Mouse (Mus musculus): ENCODE results near the gene Sall2. TPM values are rescaled to one million over a fixed set of nuclear protein-coding genes. Genes with fewer than 3 reads are reported as not detected.
A peak's percentile ranks its signal among the peaks of the same experiment; 100 is the strongest.

Gene Sall2
- 41.6 and 45.9 TPM in 2 replicates for polyA plus RNA-seq (2015; fragmentation: Nextera tagmentation; extraction: Ambion mirVana)

DNA sequence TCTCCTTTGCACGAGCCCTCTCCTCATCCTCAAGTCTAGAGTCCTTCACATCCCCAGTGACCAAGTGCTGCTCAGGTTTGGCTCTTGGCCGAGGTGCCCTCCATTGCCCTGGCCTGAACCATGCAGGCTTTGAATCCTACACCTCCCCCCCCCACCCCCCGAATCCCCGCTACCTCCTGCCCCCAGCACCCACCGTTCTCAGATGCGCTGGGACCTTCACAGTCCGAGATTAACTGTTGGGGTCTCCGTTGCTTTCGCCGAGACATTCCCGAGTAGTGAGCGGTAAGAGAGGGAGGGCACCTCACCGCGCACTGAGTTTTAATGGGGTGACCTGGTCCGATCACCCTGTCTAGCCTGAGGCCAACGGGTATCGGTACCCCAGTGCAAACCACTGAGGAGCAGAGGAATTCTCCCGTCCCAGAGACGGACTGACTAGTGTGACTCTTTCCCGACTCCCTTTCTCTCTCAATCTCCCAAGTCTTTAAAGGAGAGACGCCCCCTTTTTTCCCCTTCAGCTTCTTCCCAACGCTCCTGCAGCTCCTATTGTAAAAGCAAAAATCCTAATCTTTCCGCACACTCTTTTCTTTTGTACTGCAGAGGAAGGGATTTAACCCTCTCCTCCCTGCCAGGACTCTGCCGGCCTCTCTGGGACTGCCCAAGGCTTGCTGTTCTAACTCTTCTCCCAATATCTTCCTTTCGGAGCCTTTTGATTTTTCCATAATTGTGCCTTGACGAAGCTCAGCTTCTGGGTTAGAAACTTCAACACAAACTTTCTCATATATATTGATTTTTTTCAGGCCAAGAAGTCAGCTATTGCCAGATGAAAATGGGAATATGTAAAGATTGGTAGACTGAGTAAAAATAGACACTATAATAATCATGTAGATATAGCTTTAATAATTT, at the start of gene Sall2:
Gene Sall2 (minus strand): TSS at position 853 of the 903 bp plus-strand sequence.
- Histone ChIP-seq H3K4me3 (peak within 1 kb of the TSS; percentile 43), H3K9ac (peak within 1 kb of the TSS; percentile 49), H3K27ac (replicated peaks) (peak within 1 kb of the TSS; percentile 77), H3K4me2 (peak within 1 kb of the TSS; percentile 88), H3K27me3 (no peaks in the 10 kb centered on the region), H3K9me3 (no peaks in the 10 kb centered on the region), H3K36me3 (no peaks in the 10 kb centered on the region), H3K4me1 (replicated peaks) (peaks cover 13% of the 10 kb centered on the region)
- ATAC-seq (ENCODE audit: low FRiP score, low read depth), result peak; percentile 77
- WGBS, result under 1% methylated on average over 26 of the region's 26 CpGs

DNA sequence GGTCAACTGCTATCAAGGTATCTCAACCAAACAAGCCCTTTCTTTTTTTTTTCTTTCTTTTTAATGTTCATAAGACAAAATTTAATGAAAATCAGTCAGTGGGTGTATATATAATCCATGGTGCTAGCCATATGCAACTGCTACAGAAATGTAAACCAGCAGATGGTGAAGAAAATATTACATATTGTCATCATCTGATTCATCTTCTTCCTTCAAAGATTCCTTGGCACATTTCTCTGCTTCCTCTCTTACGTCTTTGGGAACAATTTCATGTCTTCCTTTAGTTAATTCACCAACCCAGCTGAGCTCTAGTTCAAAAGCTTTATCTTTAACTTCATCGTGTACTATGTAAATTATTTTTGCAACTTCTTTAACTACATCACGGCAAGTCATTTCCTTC, 40.2 kb upstream of the Sall2 start:
- WGBS, result 93% methylated on average over 3 of the region's 3 CpGs
- no peak for ATAC-seq (ENCODE audit: low FRiP score, low read depth)

DNA sequence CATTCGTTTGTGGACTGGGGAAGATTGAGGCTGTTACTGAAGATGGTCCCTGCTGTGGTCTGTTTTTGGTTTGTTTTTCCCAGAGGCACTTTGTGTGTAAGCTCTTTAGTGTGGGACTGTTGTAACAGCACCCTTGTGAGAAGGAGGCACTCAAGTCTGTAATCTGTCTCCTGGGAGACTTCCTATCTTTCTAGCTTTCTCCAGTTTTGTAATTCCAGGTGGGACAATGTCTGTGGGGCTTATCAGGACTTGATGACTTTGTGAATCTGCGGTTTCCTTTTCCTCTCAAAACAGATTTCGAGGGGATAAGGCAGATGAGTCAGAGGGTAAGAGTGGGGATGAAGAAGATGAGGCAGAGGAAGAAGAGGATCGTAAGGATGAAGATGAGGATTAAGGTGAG, 27.7 kb upstream of the Sall2 start, which contains the start of gene Olfr1513:
Gene Olfr1513 (minus strand): TSS at position 101 of the 400 bp plus-strand sequence.
- Histone ChIP-seq H3K4me3 (no peak within 1 kb of the TSS), H3K9ac (no peak within 1 kb of the TSS), H3K27ac (replicated peaks) (no peak within 1 kb of the TSS), H3K27me3 (no peaks in the 10 kb centered on the region), H3K4me2 (no peak within 1 kb of the TSS), H3K4me1 (replicated peaks) (no peaks in the 10 kb centered on the region), H3K36me3 (no peaks in the 10 kb centered on the region), H3K9me3 (no peaks in the 10 kb centered on the region)
- WGBS, result 79% methylated on average over 4 of the region's 4 CpGs
- no peak for ATAC-seq (ENCODE audit: low FRiP score, low read depth)

More for the DNA sequence above, 40.2 kb upstream of the Sall2 start:
- Histone ChIP-seq H3K9ac (no peak overlapping the region), H3K4me2 (no peak overlapping the region), H3K27ac (replicated peaks) (no peak overlapping the region), H3K4me3 (no peak overlapping the region), H3K27me3 (no peaks in the 10 kb centered on the region), H3K9me3 (no peaks in the 10 kb centered on the region), H3K36me3 (no peaks in the 10 kb centered on the region), H3K4me1 (replicated peaks) (no peaks in the 10 kb centered on the region)

DNA sequence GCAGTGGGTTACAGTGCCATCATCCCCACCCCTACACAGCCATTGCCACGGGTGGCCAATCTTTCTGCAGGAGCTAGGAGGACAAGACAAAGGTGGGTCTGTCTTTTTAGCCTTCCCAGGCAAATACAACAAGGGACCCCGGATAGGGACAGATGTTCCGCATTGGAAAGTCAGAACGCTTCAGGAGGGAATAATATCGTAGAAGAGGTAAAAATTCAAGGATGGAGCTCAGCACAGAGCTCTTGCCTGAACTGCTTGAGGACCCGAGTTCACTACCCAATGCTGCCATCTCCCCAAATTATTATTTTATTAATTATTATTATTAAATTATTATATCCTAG, 10.9 kb upstream of the Sall2 start:
- Histone ChIP-seq H3K4me3 (peak overlapping the region; percentile 36), H3K9ac (peak overlapping the region; percentile 50; the same call in 1 of the 2 replicates), H3K27me3 (no peaks in the 10 kb centered on the region), H3K36me3 (no peaks in the 10 kb centered on the region), H3K4me1 (replicated peaks) (no peaks in the 10 kb centered on the region; the same call in 1 of the 2 replicates), H3K27ac (replicated peaks) (peak overlapping the region; percentile 73), H3K9me3 (no peaks in the 10 kb centered on the region), H3K4me2 (peak overlapping the region; percentile 57)
- ATAC-seq (ENCODE audit: low FRiP score, low read depth), result peak; percentile 11; the same call in 1 of the 2 replicates
- WGBS, result 74% methylated on average over 6 of the region's 6 CpGs

DNA sequence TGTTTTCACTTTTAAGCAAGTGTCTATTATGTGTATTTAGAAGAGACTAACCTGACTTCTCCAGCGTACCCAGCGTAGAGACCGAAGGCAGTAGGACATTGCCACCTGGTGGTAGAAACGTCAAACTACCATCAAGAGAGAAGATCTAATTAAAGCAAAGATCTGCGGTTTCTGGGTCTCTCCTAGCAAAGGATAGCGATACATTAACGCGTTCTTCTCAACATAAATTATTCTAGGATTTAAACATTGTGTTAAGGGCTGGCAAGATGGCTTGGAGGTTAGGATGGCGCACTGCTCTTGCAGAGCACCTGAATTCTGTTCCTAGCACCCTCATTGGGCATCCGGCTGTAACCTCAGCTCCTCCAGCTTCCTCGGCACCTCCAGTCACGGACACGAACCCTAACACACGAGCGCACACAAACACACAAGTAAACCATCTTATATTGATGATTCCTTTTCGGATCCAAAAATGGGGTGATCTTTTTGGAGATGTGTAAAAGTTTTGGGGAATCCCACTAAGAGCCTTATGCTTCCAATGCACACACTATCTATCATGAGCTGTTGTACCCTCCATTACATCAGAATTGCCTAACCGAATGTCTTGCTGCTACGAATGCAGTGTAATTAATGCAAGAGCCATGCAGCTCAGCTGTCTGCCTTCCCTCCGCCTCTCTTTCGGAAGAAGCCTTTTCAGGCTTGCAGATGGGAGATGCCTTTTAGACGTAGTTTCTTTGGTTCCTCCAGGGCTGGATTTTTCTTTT, 10.4 kb upstream of the Sall2 start:
- 23% methylated on average over 21 of the region's 21 CpGs for WGBS
- Histone ChIP-seq H3K36me3 (no peaks in the 10 kb centered on the region), H3K9me3 (no peaks in the 10 kb centered on the region), H3K4me2 (peak overlapping the region; percentile 57), H3K4me3 (peak overlapping the region; percentile 36), H3K27me3 (no peaks in the 10 kb centered on the region), H3K27ac (replicated peaks) (peak overlapping the region; percentile 73), H3K4me1 (replicated peaks) (no peaks in the 10 kb centered on the region; the same call in 1 of the 2 replicates), H3K9ac (peak overlapping the region; percentile 50)
- peak; percentile 85 for ATAC-seq (ENCODE audit: low FRiP score, low read depth)

DNA sequence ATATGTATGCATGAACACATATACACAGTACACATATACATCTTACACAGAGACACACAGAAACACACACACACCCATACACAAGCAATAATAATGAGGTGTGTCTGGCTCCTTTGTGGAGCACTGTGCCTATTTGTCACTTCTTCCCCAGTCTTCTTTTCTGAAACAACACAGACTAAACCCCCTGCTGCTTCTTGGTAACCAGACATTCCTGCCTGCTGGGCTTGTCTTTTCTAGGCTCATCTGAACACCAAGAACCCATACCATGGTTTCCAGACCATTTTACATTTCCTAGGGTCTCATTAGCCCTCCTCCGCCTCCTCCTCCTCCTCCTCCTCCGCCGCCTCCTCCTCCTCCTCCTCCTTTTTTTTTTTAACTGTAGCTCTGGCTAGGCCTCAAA, 3.6 kb upstream of the Sall2 start:
- no peak overlapping the region for H3K4me3 ChIP-seq
- H3K9me3 ChIP-seq, result no peaks in the 10 kb centered on the region
- 0 out of 2 replicates have a peak overlapping the region, but pooled peaks have one; percentile 11 for H3K27ac ChIP-seq (replicated peaks)
- H3K4me2 ChIP-seq, result no peak overlapping the region
- 33% methylated on average over 1 of the region's 3 CpGs for WGBS
- H3K9ac ChIP-seq, result no peak overlapping the region
- H3K27me3 ChIP-seq, result no peaks in the 10 kb centered on the region
- no peak for ATAC-seq (ENCODE audit: low FRiP score, low read depth)
- peaks cover 8% of the 10 kb centered on the region for H3K4me1 ChIP-seq (replicated peaks)
- no peaks in the 10 kb centered on the region for H3K36me3 ChIP-seq

DNA sequence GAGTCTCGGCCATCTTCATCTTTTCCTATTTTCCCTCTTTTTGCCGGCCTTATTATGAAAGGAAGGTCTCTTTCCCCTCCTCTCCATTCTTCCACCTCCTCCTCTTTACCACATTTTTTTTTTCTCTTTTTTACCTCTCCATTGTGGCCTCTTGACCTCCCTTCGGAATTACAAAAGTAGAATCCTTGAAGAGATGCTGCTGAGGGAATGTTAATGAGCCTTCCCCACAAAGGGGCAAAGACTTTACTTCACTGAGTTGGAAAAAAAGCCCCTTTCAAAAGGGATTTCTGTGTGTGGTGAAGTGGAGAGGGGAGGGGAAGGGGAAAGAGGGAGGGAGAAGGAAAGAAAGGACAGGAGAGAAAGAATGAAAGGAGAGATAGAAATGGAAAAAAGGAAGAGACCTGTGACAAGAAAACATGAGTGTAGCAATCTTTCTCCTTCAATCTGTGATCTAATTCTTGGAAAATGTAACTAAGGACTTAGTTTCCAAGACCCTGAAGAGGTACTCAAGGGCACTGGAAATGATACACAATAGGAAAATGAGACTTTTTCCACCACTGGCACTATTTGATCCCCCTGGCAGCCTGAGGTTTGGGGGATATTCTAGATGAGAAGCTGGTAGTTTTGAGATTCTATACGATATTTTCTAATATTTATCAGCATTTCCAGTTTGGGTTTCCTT, 2.6 kb upstream of the Sall2 start:
- Histone ChIP-seq H3K36me3 (no peaks in the 10 kb centered on the region), H3K4me2 (no peak overlapping the region)
- 10% methylated on average over 4 of the region's 4 CpGs for WGBS

DNA sequence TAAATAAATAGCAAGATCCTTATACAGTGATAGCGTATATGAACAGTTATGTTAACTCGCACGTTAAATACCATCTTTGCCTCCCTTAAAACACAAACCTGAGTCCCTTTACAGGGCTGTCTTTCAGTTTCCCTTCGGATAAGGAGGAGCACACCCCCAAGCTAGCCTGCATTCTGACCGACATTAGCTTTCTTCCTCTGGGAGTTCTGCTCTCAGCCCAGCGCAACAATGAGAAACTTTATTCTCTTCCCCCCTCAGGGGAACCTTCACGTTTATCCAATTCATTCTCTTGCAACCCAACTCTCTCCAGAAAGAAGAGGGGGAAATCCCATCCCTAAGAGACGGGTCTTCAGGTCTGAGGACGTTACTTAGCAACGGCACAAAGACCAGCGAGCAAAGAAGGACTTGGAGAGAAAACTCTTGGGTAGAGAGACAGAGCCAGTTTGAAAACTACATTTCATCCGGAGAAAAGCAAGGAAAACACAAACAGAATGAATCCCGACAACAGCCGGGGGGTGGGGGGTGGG, 1.1 kb downstream of the Sall2 start:
- Histone ChIP-seq H3K9me3 (no peaks in the 10 kb centered on the region), H3K36me3 (no peaks in the 10 kb centered on the region), H3K4me1 (replicated peaks) (peaks cover 13% of the 10 kb centered on the region)

More for the DNA sequence above, 2.6 kb upstream of the Sall2 start:
- no peak overlapping the region for H3K9ac ChIP-seq
- H3K27ac ChIP-seq (replicated peaks), result peak overlapping the region; percentile 51
- no peaks in the 10 kb centered on the region for H3K27me3 ChIP-seq
- no peaks in the 10 kb centered on the region for H3K9me3 ChIP-seq
- H3K4me1 ChIP-seq (replicated peaks), result peaks cover 13% of the 10 kb centered on the region
- no peak for ATAC-seq (ENCODE audit: low FRiP score, low read depth)
- H3K4me3 ChIP-seq, result no peak overlapping the region

DNA sequence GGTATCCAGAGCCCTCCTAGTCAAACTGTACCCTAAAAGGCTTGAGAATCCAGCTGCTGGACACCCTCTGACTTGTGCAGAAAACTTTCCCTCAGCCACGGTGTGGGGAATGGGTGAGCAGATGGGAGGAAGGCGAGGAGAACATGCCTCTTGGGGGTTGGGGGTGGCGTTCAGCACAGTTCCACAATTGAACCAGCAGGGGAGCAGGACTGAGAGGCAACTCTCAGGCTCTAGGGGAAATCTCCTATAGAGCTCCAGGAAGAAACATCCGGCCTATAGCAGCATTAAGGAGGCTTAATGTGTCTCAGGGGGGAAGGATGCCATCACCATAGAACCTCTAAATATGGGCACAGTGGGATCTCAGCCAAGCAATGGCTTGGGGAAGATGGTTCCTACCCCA, 2.7 kb downstream of the Sall2 start:
- H3K4me3 ChIP-seq, result peak overlapping the region; percentile 13; the same call in 1 of the 2 replicates
- H3K4me2 ChIP-seq, result peak overlapping the region; percentile 88
- no peaks in the 10 kb centered on the region for H3K36me3 ChIP-seq
- no peaks in the 10 kb centered on the region for H3K9me3 ChIP-seq
- H3K27ac ChIP-seq (replicated peaks), result peak overlapping the region; percentile 77
- no peak for ATAC-seq (ENCODE audit: low FRiP score, low read depth)
- WGBS, result 4% methylated on average over 4 of the region's 4 CpGs
- H3K9ac ChIP-seq, result no peak overlapping the region
- no peaks in the 10 kb centered on the region for H3K27me3 ChIP-seq
- peaks cover 13% of the 10 kb centered on the region for H3K4me1 ChIP-seq (replicated peaks)

More for the DNA sequence above, 1.1 kb downstream of the Sall2 start:
- under 1% methylated on average over 14 of the region's 14 CpGs for WGBS
- Histone ChIP-seq H3K4me2 (peak overlapping the region; percentile 88), H3K9ac (peak overlapping the region; percentile 49), H3K27me3 (no peaks in the 10 kb centered on the region), H3K4me3 (peak overlapping the region; percentile 43), H3K27ac (replicated peaks) (peak overlapping the region; percentile 77)
- ATAC-seq (ENCODE audit: low FRiP score, low read depth), result peak; percentile 68

DNA sequence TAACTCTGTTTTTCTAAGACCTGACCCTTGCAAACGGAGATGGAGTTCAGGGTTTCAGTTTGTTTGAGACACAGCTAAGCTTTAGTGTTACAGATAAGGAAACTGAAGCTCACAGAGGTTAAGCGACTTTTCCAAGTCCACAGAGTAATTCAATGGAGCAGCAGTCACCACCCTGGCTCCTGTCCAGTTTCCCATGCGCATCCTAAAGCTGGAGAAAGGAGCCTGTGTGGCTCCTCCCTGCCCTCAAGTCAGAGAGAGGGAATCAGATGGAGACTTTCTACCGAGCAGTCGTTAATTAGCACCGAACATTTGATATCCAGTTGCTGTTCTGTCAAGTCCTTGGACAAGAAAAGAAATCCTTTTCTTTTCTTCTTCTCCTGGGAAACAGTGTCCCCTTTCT, 9.2 kb downstream of the Sall2 start:
- WGBS, result 58% methylated on average over 6 of the region's 6 CpGs
- Histone ChIP-seq H3K4me2 (no peak overlapping the region), H3K9me3 (no peaks in the 10 kb centered on the region), H3K27me3 (no peaks in the 10 kb centered on the region), H3K36me3 (peaks cover 3% of the 10 kb centered on the region; the same call in 1 of the 2 replicates), H3K9ac (no peak overlapping the region), H3K4me1 (replicated peaks) (peaks cover 20% of the 10 kb centered on the region), H3K4me3 (no peak overlapping the region), H3K27ac (replicated peaks) (no peak overlapping the region)
- ATAC-seq (ENCODE audit: low FRiP score, low read depth), result no peak

DNA sequence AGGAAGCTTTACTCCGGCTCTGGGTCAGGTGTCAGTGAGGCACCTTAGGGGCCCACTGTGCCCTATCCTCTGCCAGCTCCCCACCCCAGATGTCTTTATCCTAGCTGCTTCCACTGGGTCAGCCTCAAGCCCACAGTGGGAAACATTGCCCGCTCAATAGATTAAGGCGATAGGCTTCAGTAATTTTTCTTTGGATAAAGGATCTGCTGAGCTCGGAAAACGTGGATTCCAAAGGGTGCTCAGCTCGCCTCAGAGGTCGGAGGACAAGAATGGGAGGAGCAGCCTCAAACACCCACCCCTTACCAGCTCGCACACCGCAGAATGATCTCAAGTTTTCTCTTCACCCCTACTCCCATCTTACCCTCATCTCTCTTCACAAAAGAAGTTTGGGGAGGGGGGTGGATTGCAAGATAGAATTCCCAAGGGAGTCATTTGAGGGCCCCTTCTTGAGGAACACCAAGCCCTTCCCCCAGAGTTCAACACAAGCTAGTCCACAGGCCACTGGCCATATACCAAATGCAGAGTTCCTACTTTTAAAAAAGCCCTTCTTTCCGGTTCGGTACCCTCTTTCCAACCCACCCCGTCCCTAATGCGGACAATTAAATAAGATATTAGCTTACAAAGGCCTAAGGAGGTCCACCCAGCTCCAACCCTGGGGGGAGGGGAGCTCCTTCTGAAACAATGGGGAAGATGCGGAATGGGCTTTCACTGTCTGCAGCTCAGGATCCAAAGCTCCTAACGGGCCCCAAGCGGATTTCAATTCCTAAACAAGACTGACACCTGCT, 11.9 kb downstream of the Sall2 start:
- peak overlapping the region; percentile 63 for H3K4me3 ChIP-seq

More for the DNA sequence above, 11.9 kb downstream of the Sall2 start:
- Histone ChIP-seq H3K4me2 (peak overlapping the region; percentile 65), H3K27me3 (no peaks in the 10 kb centered on the region), H3K9me3 (no peaks in the 10 kb centered on the region), H3K9ac (peak overlapping the region; percentile 77), H3K4me1 (replicated peaks) (peaks cover 48% of the 10 kb centered on the region), H3K36me3 (peaks cover 30% of the 10 kb centered on the region), H3K27ac (replicated peaks) (peak overlapping the region; percentile 91)
- ATAC-seq (ENCODE audit: low FRiP score, low read depth), result peak; percentile 84
- under 1% methylated on average over 16 of the region's 16 CpGs for WGBS
